In the genomic region with DNA sequence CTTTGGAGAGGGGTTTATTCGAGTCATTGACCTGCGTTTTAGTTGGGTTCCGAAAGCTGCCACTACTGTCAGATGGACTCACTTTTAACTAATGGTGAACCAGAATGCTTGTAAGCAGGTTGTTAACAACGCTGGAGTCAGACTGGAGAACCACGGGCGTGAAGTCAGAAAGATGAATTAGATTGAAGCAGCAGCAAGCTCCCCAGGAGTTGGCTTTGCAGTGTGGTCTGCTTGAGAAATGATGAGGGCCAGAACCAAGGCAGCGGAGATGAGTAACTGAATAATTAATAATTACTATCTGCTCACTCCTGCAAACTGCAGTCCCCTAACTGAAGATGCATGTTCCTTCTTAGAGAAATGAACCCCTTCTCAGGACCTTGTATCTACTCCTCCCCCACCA, we compare ENCODE assay signal across 16 mouse cellular contexts.
"Had no signal": no experiment of that assay in that cellular context is flagged by ENCODE, and none has a peak within 500 bp of the region (broad histone marks: within the 10 kb centered on the region; RNA-seq: fewer than 3 reads in every experiment).

No protein-coding gene starts in this region.

- H3K4me2 ChIP-seq: limb, embryonic 15.5 days; liver, embryonic 11.5 days; lung, embryonic 14.5 days had no signal

- H3K4me3 ChIP-seq: layer of hippocampus, adult 2 months; limb, embryonic 15.5 days; megakaryocyte, embryonic 14.5 days; midbrain, embryonic 10.5 days had no signal

- H3K27me3 ChIP-seq: limb, embryonic 15.5 days; megakaryocyte, embryonic 14.5 days had no signal

- H3K9ac ChIP-seq: limb, embryonic 15.5 days; liver, embryonic 14.5 days; liver, postnatal 0 days; lung, embryonic 14.5 days had no signal

- H3K9me3 ChIP-seq: limb, embryonic 15.5 days; megakaryocyte, embryonic 14.5 days; midbrain, embryonic 10.5 days had no signal

- H3K27ac ChIP-seq: kidney, postnatal 0 days; layer of hippocampus, adult 2 months; limb, embryonic 15.5 days; liver, embryonic 14.5 days; midbrain, embryonic 10.5 days had no signal

- H3K36me3 ChIP-seq: limb, embryonic 15.5 days; midbrain, embryonic 10.5 days had no signal

- ATAC-seq: liver, postnatal 0 days; lung, postnatal 0 days had no signal

- DNase-seq: kidney, adult 2 months; kidney, postnatal 25 days; liver, postnatal 0 days; lung, embryonic 14.5 days; lung, postnatal 36 days; midbrain, embryonic 14.5 days; thymus, adult 18-20 months; thymus, postnatal 36 days had no signal

- H3K4me1 ChIP-seq: megakaryocyte, embryonic 14.5 days had no signal
